ENCODE assay signal across 8 mouse cellular contexts in the genomic region with DNA sequence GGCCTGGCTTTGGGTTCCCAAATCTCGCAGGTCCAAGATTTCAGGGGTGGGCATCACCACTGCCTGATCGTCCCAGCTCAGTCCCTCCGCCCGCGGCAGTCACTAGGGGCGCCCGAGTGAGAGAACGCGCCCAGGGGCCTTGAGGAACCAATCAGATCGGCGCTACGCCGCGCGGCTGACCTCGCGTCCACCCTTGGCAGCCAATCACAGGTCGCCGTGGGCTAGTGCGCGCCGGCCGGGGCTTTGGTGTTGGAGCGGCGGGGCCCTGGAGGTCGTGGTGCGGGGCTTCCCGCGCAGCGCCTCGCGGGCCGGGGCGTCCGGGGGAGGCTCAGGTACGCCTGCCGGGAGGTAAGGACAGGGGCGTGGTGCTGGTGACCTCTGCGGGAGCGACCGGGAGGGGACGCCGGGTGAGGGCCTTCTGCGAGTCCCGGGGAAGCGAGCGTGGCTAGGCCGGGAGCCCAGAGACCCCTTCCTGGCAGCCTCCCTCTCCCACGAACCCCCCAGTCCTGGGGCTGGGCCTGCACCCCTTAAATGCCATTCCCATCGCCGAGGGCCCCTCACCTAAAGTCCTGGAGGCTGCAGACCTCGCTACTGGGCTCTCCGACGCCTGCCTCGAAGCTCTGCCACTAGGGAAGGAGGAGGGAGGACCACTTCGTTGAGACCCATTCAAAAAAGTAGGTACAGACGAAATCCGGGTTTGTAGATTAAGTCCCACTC. TPM values are rescaled to one million over a fixed set of nuclear protein-coding genes. Genes with fewer than 3 reads are reported as not detected.
DNase-seq lines count a peak whose midpoint lies in the region; ATAC-seq and TF ChIP-seq lines count a peak whose summit lies in the region.

A gene (plus strand): TSS at position 249 of the 717 bp plus-strand sequence.

- peak within 1 kb of the TSS; percentile 78 for H3K27ac ChIP-seq in embryonic facial prominence, embryonic 13.5 days
- H3K27ac ChIP-seq in heart, adult 2 months, result peak within 1 kb of the TSS; percentile 83
- H3K27ac ChIP-seq in limb, embryonic 13.5 days, result peak within 1 kb of the TSS; percentile 67; the same call in 1 of the 2 replicates
- H3K27ac ChIP-seq in midbrain, embryonic 16.5 days (ENCODE audit: low read length), result peak within 1 kb of the TSS; percentile 83

- 0 out of 2 replicates have a peak, but pooled peaks have one; percentile 17 for TF ChIP-seq POLR2A in heart, adult 2 months (IDR thresholded peaks at IDR 0.05; ENCODE audit: insufficient read depth, low read depth, low read length)

- H3K36me3 ChIP-seq in embryonic facial prominence, embryonic 13.5 days, result peaks cover 22% of the 10 kb centered on the region
- H3K36me3 ChIP-seq in heart, adult 2 months (ENCODE audit: control insufficient read depth, insufficient read depth, low read length), result peaks cover 3% of the 10 kb centered on the region
- H3K36me3 ChIP-seq in limb, embryonic 13.5 days, result peaks cover 26% of the 10 kb centered on the region
- H3K36me3 ChIP-seq in midbrain, embryonic 16.5 days (ENCODE audit: control insufficient read depth, insufficient read depth, low read length), result 0 out of 2 replicates have a peak, but pooled peaks cover 3% of the 10 kb centered on the region

- TF ChIP-seq CTCF in heart, adult 2 months (IDR thresholded peaks at IDR 0.05), result peak; percentile 73

- no peaks in the 10 kb centered on the region for H3K9me3 ChIP-seq in embryonic facial prominence, embryonic 13.5 days
- no peaks in the 10 kb centered on the region for H3K9me3 ChIP-seq in limb, embryonic 13.5 days
- H3K9me3 ChIP-seq in midbrain, embryonic 16.5 days (replicated peaks; ENCODE audit: control insufficient read depth, low read length, poor library complexity, severe bottlenecking), result no peaks in the 10 kb centered on the region

- intact Hi-C loops in heart, adult 2 months (cut with DNase I), result loop anchor here (10.0 kb wide), 1 partner anchor 138 kb away; a partner anchor contains a TSS

- H3K4me2 ChIP-seq in embryonic facial prominence, embryonic 13.5 days, result peak within 1 kb of the TSS; percentile 78
- peak within 1 kb of the TSS; percentile 78 for H3K4me2 ChIP-seq in limb, embryonic 13.5 days (replicated peaks)
- H3K4me2 ChIP-seq in midbrain, embryonic 16.5 days (ENCODE audit: low read length), result peak within 1 kb of the TSS; percentile 91

- TF ChIP-seq EP300 in heart, adult 2 months (IDR thresholded peaks at IDR 0.05; ENCODE audit: insufficient read depth, low read depth, low read length), result no peak

- H3K79me2 ChIP-seq in heart, adult 2 months (replicated peaks; ENCODE audit: control insufficient read depth, insufficient read depth, low read length), result peaks cover 9% of the 10 kb centered on the region

- peak within 1 kb of the TSS; percentile 97 for H3K9ac ChIP-seq in embryonic facial prominence, embryonic 13.5 days
- H3K9ac ChIP-seq in heart, adult 2 months (ENCODE audit: low read depth, low read length), result peak within 1 kb of the TSS; percentile 91
- H3K9ac ChIP-seq in limb, embryonic 13.5 days, result peak within 1 kb of the TSS; percentile 95
- H3K9ac ChIP-seq in midbrain, embryonic 16.5 days (ENCODE audit: low read depth, low read length), result peak within 1 kb of the TSS; percentile 95

- H3K4me3 ChIP-seq in embryonic facial prominence, embryonic 13.5 days, result peak within 1 kb of the TSS; percentile 92
- peak within 1 kb of the TSS; percentile 90 for H3K4me3 ChIP-seq in heart, adult 2 months
- peak within 1 kb of the TSS; percentile 88 for H3K4me3 ChIP-seq in limb, embryonic 13.5 days
- H3K4me3 ChIP-seq in midbrain, embryonic 16.5 days (ENCODE audit: low read depth, low read length), result peak within 1 kb of the TSS; percentile 93

- no peaks in the 10 kb centered on the region; the same call in 1 of the 2 replicates for H3K4me1 ChIP-seq in embryonic facial prominence, embryonic 13.5 days
- H3K4me1 ChIP-seq in heart, adult 2 months (ENCODE audit: control insufficient read depth, insufficient read depth, low read length), result peaks cover 2% of the 10 kb centered on the region; the same call in 1 of the 2 replicates
- peaks cover 11% of the 10 kb centered on the region; the same call in 1 of the 2 replicates for H3K4me1 ChIP-seq in limb, embryonic 13.5 days
- peaks cover 12% of the 10 kb centered on the region for H3K4me1 ChIP-seq in midbrain, embryonic 16.5 days (ENCODE audit: control insufficient read depth, insufficient read depth, low read length)

- H3K27me3 ChIP-seq in embryonic facial prominence, embryonic 13.5 days, result no peaks in the 10 kb centered on the region
- no peaks in the 10 kb centered on the region for H3K27me3 ChIP-seq in heart, adult 2 months (ENCODE audit: control insufficient read depth, insufficient read depth, low read length)
- H3K27me3 ChIP-seq in limb, embryonic 13.5 days, result no peaks in the 10 kb centered on the region
- no peaks in the 10 kb centered on the region for H3K27me3 ChIP-seq in midbrain, embryonic 16.5 days (ENCODE audit: control insufficient read depth, insufficient read depth, low read depth, low read length)

- peak; percentile 96 for ATAC-seq in embryonic facial prominence, embryonic 13.5 days (ENCODE audit: insufficient number of reproducible peaks, insufficient read depth, low FRiP score, low TSS enrichment, low read depth)
- peak; percentile 98 for ATAC-seq in limb, embryonic 13.5 days (ENCODE audit: low FRiP score, low read depth)
- peak; percentile 98 for ATAC-seq in midbrain, embryonic 16.5 days

- peak; percentile 93 for DNase-seq in 3134 (ENCODE audit: extremely low read depth, insufficient read length, low spot score)
- DNase-seq in adrenal gland, postnatal 36 days, result peak; percentile 97 to 98
- DNase-seq in heart, adult 2 months, result peak; percentile 94 to 95
- peak; percentile 92 to 96 for DNase-seq in kidney, adult 8-10 months
- DNase-seq in spleen, postnatal 10 days (ENCODE audit: low spot score in 2 of 2), result peak; percentile 89 to 96

- WGBS in embryonic facial prominence, embryonic 13.5 days, result under 1% methylated on average over 56 of the region's 58 CpGs
- under 1% methylated on average over 56 of the region's 58 CpGs for WGBS in heart, adult 2 months
- WGBS in limb, embryonic 13.5 days, result under 1% methylated on average over 55 of the region's 58 CpGs
- WGBS in midbrain, embryonic 16.5 days, result under 1% methylated on average over 57 of the region's 58 CpGs

RNA-seq across cellular contexts. Expression of the gene that starts here (rescaled TPM):
- 1 to 10 TPM; 8.5 to 8.8 TPM for total RNA-seq in adrenal gland, postnatal 36 days (2021)
- polyA plus RNA-seq in embryonic facial prominence, embryonic 13.5 days (2015; fragmentation: Nextera tagmentation; extraction: Ambion mirVana), result 18.9 and 19.1 TPM in 2 replicates
- total RNA-seq in heart, adult 2 months (2021), result 1 to 10 TPM; 5.0 to 6.7 TPM
- 3.7 and 7.0 TPM in 2 replicates for polyA plus RNA-seq in heart, adult 2 months (2012; rRNA removed)
- polyA plus RNA-seq in limb, embryonic 13.5 days (2015; fragmentation: Nextera tagmentation; extraction: Ambion mirVana), result 22.1 and 22.5 TPM in 2 replicates
- 11.9 and 14.2 TPM in 2 replicates for polyA plus RNA-seq in midbrain, embryonic 16.5 days (2015; fragmentation: Nextera tagmentation; extraction: Ambion mirVana)

Comparison
In these comparisons a context has a peak if more than half of its experiments do, and no peak if none do; other contexts are left out.
1. Peak in every context shown above with its lines: DNase-seq, ATAC-seq, H3K4me3 ChIP-seq and H3K27ac ChIP-seq.